Mouse (Mus musculus): ENCODE data around the gene March9.
A peak's percentile ranks its signal among the peaks of the same experiment; 100 is the strongest.
"Not testable (repeated sequence)": the region's sequence is repeated elsewhere in the genome, so short reads cannot be mapped to it uniquely, and the experiment has no call there.

The March9 gene

GRCm38 (mm10) chr10:127078677-127079575, 18.9 kb upstream of the March9 start:
- DNase-seq, result peak; percentile 76

GRCm38 (mm10) chr10:127078001-127078676, 18.2 kb upstream of the March9 start:
- no peak for DNase-seq

- DNase-seq, result no peak
These were observed 17.5 kb upstream of the March9 start for GRCm38 (mm10) chr10:127077515-127077914.

- no peak for DNase-seq
These were observed 16.1 kb upstream of the March9 start for GRCm38 (mm10) chr10:127076082-127076481.

- DNase-seq, result no peak
These were observed 15.7 kb upstream of the March9 start for GRCm38 (mm10) chr10:127075651-127076050.

- no peak for DNase-seq
These were observed 15.1 kb upstream of the March9 start, which contains the start of gene Agap2 for GRCm38 (mm10) chr10:127075080-127075479. Agap2 (plus strand) TSS chr10:127075284.

- no peak for DNase-seq
These were observed 14.0 kb upstream of the March9 start for GRCm38 (mm10) chr10:127073981-127074380.

- not testable (repeated sequence) for DNase-seq
These were observed 13.0 kb upstream of the March9 start for GRCm38 (mm10) chr10:127072969-127073368.

- DNase-seq, result not testable (repeated sequence)
These were observed 12.3 kb upstream of the March9 start for GRCm38 (mm10) chr10:127072270-127072669.

- DNase-seq, result no peak
These were observed 11.2 kb upstream of the March9 start for GRCm38 (mm10) chr10:127071203-127071602.

GRCm38 (mm10) chr10:127070190-127071121, 10.5 kb upstream of the March9 start, which contains the start of gene Tspan31:
Tspan31 (minus strand) TSS chr10:127070264.
- DNase-seq, result peak; percentile 96

GRCm38 (mm10) chr10:127069281-127070189, 9.6 kb upstream of the March9 start:
- peak; percentile 86 for DNase-seq

- no peak for DNase-seq
These were observed 8.5 kb upstream of the March9 start for GRCm38 (mm10) chr10:127068360-127069038.

GRCm38 (mm10) chr10:127066519-127067018, 6.6 kb upstream of the March9 start:
- no peak for DNase-seq

- no peak for DNase-seq
These were observed 6.0 kb upstream of the March9 start for GRCm38 (mm10) chr10:127065981-127066380.

- no peak for DNase-seq
These were observed 4.2 kb upstream of the March9 start for GRCm38 (mm10) chr10:127063913-127064870.

- peak; percentile 99 for DNase-seq
These were observed 3.4 kb upstream of the March9 start, which contains the start of gene Cdk4 for GRCm38 (mm10) chr10:127063239-127063872. Cdk4 (plus strand) TSS chr10:127063534.

- no peak for DNase-seq
These were observed 2.5 kb upstream of the March9 start for GRCm38 (mm10) chr10:127062503-127062902.

GRCm38 (mm10) chr10:127062101-127062500, 2.1 kb upstream of the March9 start:
- not testable (repeated sequence) for DNase-seq
